Mouse (Mus musculus) T-helper 17 cell (primary cell): ENCODE measurements around the gene Soga3.

Experiments used
- in situ Hi-C, 2 experiments: fragments of 300-600 bp; cut with MboI, MseI; formaldehyde crosslinking; loops; 1 replicate in 1 of 2; 2 replicates in 1 of 2; pipeline ENCODE4 v1.15.1; 2025; ENCODE audit warnings: high pct_unique_total_duplicates in 2 of 2

Soga3 gene

DNA sequence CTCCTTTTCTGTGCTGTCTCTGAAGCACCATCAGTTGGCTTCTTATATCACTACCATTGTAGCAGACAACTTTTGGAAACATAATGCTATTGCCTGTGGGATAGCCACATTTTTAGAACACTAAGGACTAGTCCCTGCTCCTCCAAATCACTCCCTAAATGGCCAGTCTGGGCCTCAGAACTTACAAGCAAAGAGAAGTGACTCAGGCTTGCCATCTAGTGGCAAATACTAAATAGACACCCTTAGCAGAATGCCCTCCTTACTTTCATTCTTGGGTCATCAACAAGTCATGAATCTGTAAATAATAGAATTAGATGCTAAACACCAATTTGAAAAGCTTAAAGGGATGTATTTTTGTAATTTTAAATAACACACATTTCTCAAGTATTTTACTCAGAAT lies 63.1 kb downstream of the Soga3 start:
- in situ Hi-C loops: no loop called here

DNA sequence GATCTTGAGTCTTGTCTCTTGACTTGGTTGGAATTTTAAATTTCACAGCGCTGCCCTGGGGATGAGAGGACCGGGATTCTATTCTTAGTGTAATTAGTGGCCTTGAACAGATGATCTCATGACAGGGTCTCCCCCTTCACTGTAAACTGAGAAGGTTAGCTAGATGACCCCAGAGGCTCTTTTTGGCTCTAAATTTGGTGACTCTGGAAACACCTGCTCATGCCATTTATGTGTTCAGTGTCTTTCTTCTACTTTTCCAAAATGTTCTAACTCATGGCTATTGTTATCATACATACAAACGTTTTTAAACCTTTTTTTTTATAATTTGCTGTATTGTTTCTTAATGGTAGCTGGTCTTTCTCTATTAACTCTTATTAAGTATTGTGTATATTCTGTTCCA lies 65.1 kb downstream of the Soga3 start:
- in situ Hi-C loops: no loop called here

DNA sequence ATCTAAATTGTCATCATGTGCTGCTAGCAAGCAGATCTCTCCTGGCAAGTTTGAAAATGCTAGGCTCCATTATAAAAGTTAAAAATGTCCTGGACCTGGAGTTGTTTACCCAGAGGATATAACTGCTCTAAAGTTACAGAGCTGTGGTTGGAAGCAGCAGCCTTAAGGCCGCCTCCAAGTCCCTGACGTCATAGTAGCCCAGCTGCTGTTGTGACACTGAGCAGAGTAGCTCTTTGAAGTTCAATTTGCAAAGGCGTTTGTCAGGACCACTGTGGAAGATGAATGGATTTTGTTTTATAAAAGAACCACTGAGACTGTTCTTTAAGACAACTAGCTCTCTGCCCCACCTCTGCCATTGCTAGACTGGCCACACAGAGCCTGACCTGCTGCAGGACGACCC lies 67.8 kb downstream of the Soga3 start, which contains the start of gene 9330159F19Rik:
Gene 9330159F19Rik, plus strand, starts transcription at position 154 of the 400 bp plus-strand sequence.
- in situ Hi-C loops: no loop called here

DNA sequence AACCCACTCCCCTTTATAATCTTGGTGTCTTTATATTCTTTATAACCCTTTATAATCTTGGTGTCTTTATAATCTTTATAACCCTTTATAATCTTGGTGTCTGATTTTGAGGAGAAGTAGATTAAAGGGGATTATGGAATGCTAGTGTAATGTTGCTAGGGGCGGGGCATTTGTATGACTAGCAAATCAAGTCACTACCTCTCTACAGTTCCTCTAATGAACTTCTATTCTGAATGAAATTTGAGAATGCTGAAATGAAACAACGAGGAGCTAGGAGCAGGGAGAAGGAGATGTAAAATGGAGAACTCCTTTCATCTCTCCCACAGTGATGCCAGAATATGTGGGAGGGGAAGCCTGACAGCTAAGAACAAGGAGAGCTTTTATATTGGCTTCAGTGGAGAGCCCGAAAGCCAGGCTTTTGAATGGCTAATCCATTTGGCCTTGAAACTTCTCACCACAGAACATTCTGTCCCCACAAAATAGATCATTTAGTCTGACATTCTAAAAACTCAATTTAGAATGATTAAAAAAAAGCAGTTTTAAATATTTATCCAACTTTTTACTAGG lies 70.0 kb downstream of the Soga3 start:
- in situ Hi-C loops: no loop called here

DNA sequence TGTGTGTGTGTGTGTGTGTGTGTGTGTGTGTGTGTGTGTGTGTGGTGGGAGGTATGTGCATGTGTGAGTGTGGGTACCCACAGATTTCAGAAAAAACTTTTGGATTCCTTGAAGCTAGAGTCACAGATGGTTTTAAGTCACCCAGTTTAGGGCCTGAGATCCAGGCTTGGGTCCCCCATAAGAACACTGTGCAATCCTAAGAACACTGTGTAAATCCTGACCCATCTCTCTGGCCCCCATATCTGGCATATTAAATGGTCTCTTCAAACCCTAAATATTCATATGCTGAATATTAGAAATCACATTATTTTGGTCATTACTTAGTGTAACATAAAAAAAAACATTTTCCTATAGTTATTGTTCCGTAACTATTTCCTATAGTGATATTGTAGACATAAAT lies 73.3 kb downstream of the Soga3 start:
- in situ Hi-C loops: no loop called here

DNA sequence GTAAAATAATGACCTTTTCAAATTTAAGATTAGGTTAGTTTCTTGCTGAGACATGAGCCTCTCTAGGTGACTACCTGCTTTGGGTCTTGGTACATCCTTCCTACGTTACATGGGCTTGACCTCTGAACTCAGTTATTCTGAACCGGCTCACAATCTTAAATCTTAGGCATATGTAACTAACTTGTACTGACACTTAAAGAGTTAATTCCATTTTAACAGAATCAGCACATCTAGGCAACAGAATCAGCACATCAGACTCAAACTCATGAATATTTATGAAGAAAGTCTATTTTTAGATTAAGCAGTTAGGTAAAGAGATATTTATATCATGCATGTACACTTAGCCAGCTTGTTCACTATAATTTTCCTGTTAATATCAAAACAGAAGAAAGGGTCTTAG lies 73.8 kb downstream of the Soga3 start:
- in situ Hi-C loops: no loop called here

DNA sequence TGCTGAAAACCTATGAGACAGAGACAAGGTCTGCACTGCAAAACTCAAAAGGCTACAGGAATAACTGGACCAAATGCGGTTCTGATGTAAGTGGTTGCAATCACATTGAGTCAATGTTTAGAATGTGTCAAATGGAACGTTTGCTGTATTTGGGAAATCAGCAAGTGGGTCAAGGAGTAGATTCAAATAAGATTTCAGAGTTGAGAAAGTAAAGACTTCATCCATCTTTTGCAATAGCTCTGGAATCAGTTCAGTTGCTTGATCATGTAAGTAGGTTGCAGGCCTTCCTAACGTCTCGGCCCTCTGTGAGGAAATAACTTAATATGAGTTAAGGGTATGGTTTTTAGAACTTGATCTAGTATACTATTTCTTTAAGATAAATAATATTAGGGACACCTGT lies 81.7 kb downstream of the Soga3 start:
- in situ Hi-C loops: no loop called here

DNA sequence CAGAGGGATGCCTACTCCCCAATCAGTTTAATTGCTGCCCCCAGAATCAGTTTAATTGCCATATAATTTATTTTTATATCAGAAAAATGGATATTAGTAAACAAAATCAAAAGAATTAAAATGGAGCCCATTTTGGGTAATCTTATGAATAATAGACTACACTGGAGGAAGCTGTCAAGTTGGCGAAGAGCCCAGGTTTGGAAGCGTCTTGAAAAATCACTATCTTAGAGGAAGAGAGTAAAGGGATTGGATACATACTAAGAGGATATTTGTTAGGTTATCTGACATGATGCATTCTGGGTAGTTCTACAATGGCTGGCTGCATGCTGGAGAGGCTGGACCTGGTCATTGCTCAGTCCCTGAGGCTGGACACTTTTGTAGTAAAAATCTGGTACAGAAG lies 87.6 kb downstream of the Soga3 start:
- in situ Hi-C loops: no loop called here
